Mouse (Mus musculus) erythroblast, embryonic 14.5 days (primary cell): ENCODE data around the gene Mboat7.

Source experiments
- GATA1 ChIP-seq: IDR thresholded peaks from 2 replicates; pipeline ENCODE4 v1.6.1; 2012; ENCODE audit warnings: low read length, inconsistent platforms, mixed read lengths
- TAL1 ChIP-seq: IDR thresholded peaks from 3 replicates; pipeline ENCODE4 v1.6.1; 2012; ENCODE audit warnings: low read length, inconsistent platforms, mixed read lengths

DNA sequence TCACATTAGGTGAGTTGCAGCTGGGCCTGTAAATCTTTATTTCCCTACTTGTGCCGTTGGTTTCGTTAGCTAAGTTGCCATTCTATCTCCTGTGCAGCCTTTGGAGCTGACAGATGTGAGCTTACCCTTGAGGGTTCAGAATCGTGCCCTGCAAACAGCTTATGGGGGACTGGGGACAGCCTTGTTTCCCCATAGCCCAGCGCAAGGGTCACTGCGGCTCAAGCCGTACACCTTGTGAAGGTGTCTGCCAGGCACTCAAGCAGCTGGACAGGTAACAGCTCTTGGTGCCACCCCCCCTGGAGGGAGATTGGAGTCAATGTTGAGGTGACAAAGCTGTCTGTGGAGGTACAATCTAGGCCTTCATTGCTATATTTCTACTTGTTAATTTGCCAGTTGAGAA, 12.6 kb upstream of the Mboat7 start:
- no peak for TF ChIP-seq GATA1
- TF ChIP-seq TAL1: no peak
